Mouse (Mus musculus) stomach, postnatal 0 days (tissue): ENCODE measurements at regions not wholly inside any gene's neighbourhood (a gene's known extent, or its start where the extent isn't known, plus 50 kb on each side); places are given as distances from the start of the nearest gene placed in this dataset.

Source experiments
- ATAC-seq: fragments of 200-750 bp; cut with Nextera tagmentation; 2 replicates; pipeline ENCODE4 v1.8.0; 2017; ENCODE audit not compliant: low FRiP score, low TSS enrichment
- DNase-seq: peaks from one replicate; pipeline ENCODE4 v3.0.0-alpha.2; 2016; ENCODE audit warnings: low spot score
- H3K27ac ChIP-seq: fragments of 300-500 bp; sonication (generic); replicated peaks from 2 replicates; pipeline ENCODE4 v1.5.1; 2014; ENCODE audit warnings: mild to moderate bottlenecking, control low read depth
- H3K27me3 ChIP-seq: fragments of 300-500 bp; sonication (generic); 2 replicates; pipeline ENCODE4 v1.6.1; 2014; ENCODE audit warnings: low read length; ENCODE audit not compliant: control insufficient read depth, insufficient read depth
- H3K36me3 ChIP-seq: fragments of 300-500 bp; sonication (generic); 2 replicates; pipeline ENCODE4 v1.6.1; 2014; ENCODE audit warnings: low read length, mixed read lengths; ENCODE audit not compliant: control insufficient read depth, insufficient read depth
- H3K4me1 ChIP-seq: fragments of 300-500 bp; sonication (generic); replicated peaks from 2 replicates; pipeline ENCODE4 v1.6.1; 2014; ENCODE audit warnings: antibody characterized with exemption; ENCODE audit not compliant: control insufficient read depth, insufficient read depth
- H3K4me2 ChIP-seq: fragments of 300-500 bp; sonication (generic); replicated peaks from 2 replicates; pipeline ENCODE4 v1.6.1; 2014; ENCODE audit warnings: low read depth, mild to moderate bottlenecking, control low read depth, moderate library complexity
- H3K4me3 ChIP-seq: fragments of 300-500 bp; sonication (generic); 2 replicates; pipeline ENCODE4 v1.5.1; 2014; ENCODE audit warnings: low read depth, low read length, control low read depth
- H3K9ac ChIP-seq: fragments of 300-500 bp; sonication (generic); 2 replicates; pipeline ENCODE4 v1.6.1; 2014; ENCODE audit warnings: mild to moderate bottlenecking, low read length, control low read depth, mixed read lengths
- H3K9me3 ChIP-seq: fragments of 300-500 bp; sonication (generic); 2 replicates; pipeline ENCODE4 v1.6.1; 2016; ENCODE audit warnings: low read length; ENCODE audit not compliant: control insufficient read depth
- CTCF ChIP-seq: IDR thresholded peaks from 2 replicates; pipeline ENCODE4 v1.5.1; 2016; ENCODE audit warnings: antibody characterized with exemption, low read depth, mild to moderate bottlenecking, moderate library complexity
- EP300 ChIP-seq: optimal IDR thresholded peaks from 2 replicates; pipeline ENCODE3; 2016; ENCODE audit warnings: antibody characterized with exemption
- WGBS: fragments of 180-500 bp; shearing (Covaris S2); extraction: QIAGEN DNeasy Blood & Tissue Kit; methylation state at CpG from one replicate; pipeline ENCODE4 v1.1.7; 2014; 5-methylcytosine and 5-hydroxymethylcytosine counted together

- Histone ChIP-seq H3K4me3 (no peak overlapping the region), H3K4me2 (no peak overlapping the region), H3K36me3 (no peaks in the 10 kb centered on the region), H3K9me3 (no peaks in the 10 kb centered on the region), H3K27ac (no peak overlapping the region), H3K4me1 (no peaks in the 10 kb centered on the region), H3K9ac (no peak overlapping the region), H3K27me3 (no peaks in the 10 kb centered on the region)
- peak; percentile 61 for TF ChIP-seq CTCF
- no peak for TF ChIP-seq EP300
- ATAC-seq (no peak), DNase-seq (no peak)
Observed at GRCm38 (mm10) chr5:75736318-75736717, 161.6 kb downstream of the Kit start.

GRCm38 (mm10) chr5:75734508-75734907, 159.8 kb downstream of the Kit start:
- no peak overlapping the region; the same call in 1 of the 2 replicates for H3K27ac ChIP-seq
- DNase-seq (peak; percentile 36), ATAC-seq (peak; percentile 69; the same call in 1 of the 2 replicates)
- WGBS: 75% methylated on average over 14 of the region's 14 CpGs
- H3K9ac ChIP-seq: no peak overlapping the region
- TF ChIP-seq EP300 (no peak), CTCF (no peak)
- no peaks in the 10 kb centered on the region for H3K4me1 ChIP-seq
- no peaks in the 10 kb centered on the region for H3K27me3 ChIP-seq
- H3K9me3 ChIP-seq: no peaks in the 10 kb centered on the region
- H3K4me3 ChIP-seq: 0 out of 2 replicates have a peak overlapping the region, but pooled peaks have one; percentile 15
- no peak overlapping the region; the same call in 1 of the 2 replicates for H3K4me2 ChIP-seq
- H3K36me3 ChIP-seq: no peaks in the 10 kb centered on the region

DNA sequence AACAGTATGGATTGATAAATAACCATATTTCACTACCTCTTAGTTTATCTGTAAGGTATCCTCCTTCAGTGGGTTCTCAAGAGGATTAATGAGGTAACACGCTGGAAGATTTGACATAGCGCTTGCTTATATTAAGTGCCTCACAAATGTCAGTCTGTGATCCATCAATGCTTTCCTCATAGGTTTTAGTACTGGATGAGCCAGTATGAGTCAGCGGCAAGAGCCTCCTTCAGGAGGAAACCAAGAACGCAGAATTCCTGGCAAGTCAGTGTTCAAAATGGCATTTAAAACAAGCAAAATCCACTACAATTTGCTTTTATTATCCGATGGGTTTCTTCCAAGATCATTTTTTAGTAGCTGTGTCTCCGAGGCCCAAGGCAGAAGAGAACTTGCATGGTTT, 159.3 kb downstream of the Kit start:
- no peaks in the 10 kb centered on the region for H3K4me1 ChIP-seq

DNA sequence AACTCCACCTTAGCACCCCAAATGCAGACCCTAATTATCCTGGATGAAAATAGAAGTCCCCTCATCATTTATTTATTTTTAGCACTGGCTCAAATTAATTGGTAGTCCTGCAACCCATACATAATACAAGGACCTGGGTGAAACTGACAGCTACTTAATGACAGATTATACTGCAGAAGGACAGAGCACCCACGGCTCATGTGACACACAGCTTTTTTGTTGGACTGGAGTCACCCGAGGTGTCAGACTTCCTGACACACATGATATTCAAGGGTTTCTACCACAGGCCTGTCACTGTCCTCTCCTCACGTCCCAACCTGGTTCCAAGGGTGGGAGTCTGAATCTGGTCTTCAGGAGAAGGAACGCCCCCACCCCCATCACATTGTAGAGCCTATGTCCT, 156.5 kb downstream of the Kit start:
- WGBS: 71% methylated on average over 4 of the region's 4 CpGs
- H3K27me3 ChIP-seq: no peaks in the 10 kb centered on the region
- no peaks in the 10 kb centered on the region for H3K36me3 ChIP-seq
- H3K4me3 ChIP-seq: no peak overlapping the region
- ATAC-seq: no peak
- H3K9me3 ChIP-seq: no peaks in the 10 kb centered on the region
- no peak overlapping the region for H3K9ac ChIP-seq
- no peaks in the 10 kb centered on the region for H3K4me1 ChIP-seq
- DNase-seq: no peak
- TF ChIP-seq CTCF (no peak), EP300 (no peak)
- no peak overlapping the region for H3K4me2 ChIP-seq
- H3K27ac ChIP-seq: no peak overlapping the region

More for the DNA sequence above, 159.3 kb downstream of the Kit start:
- H3K36me3 ChIP-seq: no peaks in the 10 kb centered on the region
- DNase-seq: no peak
- H3K9me3 ChIP-seq: no peaks in the 10 kb centered on the region
- peak; percentile 51; the same call in 1 of the 2 replicates for ATAC-seq
- WGBS: 68% methylated on average over 6 of the region's 6 CpGs
- H3K4me3 ChIP-seq: no peak overlapping the region
- H3K27ac ChIP-seq: no peak overlapping the region
- no peak overlapping the region for H3K4me2 ChIP-seq
- TF ChIP-seq CTCF (no peak), EP300 (no peak)
- no peak overlapping the region for H3K9ac ChIP-seq
- no peaks in the 10 kb centered on the region for H3K27me3 ChIP-seq

DNA sequence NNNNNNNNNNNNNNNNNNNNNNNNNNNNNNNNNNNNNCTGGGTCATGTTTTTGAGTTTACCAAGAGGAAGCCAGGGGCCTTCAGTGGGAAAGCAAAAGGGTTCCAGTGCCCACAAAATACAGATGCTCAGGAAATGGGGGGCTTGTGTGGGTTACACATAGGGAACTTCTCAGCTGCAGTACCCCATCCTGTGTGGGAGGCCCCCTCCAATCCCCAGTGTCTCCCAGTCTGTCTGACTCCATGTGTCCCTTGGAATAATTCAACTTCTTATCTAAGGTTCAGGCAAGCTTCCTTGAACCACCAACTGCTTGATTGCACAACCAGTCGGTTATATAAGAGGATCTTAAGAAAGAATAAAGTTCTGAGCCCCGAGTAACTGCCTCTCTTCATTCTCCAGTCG, 156.0 kb downstream of the Kit start:
- ATAC-seq: no peak
- no peak overlapping the region for H3K9ac ChIP-seq
- no peaks in the 10 kb centered on the region for H3K27me3 ChIP-seq
- no peaks in the 10 kb centered on the region for H3K9me3 ChIP-seq
- H3K4me3 ChIP-seq: no peak overlapping the region
- H3K36me3 ChIP-seq: no peaks in the 10 kb centered on the region
- no peaks in the 10 kb centered on the region for H3K4me1 ChIP-seq
- TF ChIP-seq EP300: no peak
- no peak for TF ChIP-seq CTCF
- no peak overlapping the region for H3K4me2 ChIP-seq
- H3K27ac ChIP-seq: no peak overlapping the region
- no peak for DNase-seq
- whole genome bisulfite sequencing: 72% methylated on average over 3 of the region's 3 CpGs

DNA sequence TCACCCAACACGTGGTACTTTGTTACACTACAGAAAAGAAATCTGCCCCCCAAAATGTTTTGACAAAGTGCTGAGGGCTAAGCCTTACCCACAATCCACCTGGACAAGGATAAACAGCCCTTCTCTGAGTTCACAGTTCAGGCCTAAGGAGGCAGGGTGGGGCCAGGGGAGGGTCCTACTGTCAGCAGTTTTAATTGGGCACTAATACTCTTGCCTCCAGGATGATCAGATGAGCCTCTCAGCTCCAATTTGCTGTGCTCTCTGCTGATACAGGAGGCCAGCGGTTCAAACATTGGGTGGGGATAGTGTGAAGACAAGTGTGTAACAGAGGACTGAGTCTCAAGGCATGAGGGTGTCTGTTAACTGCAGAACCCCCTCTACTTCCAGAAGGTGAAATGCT, 146.6 kb downstream of the Kit start:
- ATAC-seq (no peak), DNase-seq (no peak)
- no peaks in the 10 kb centered on the region for H3K27me3 ChIP-seq
- H3K27ac ChIP-seq: no peak overlapping the region
- no peak overlapping the region for H3K4me3 ChIP-seq
- H3K4me1 ChIP-seq: no peaks in the 10 kb centered on the region
- no peaks in the 10 kb centered on the region for H3K36me3 ChIP-seq
- no peak overlapping the region for H3K4me2 ChIP-seq
- TF ChIP-seq EP300: no peak
- TF ChIP-seq CTCF: no peak
- H3K9me3 ChIP-seq: no peaks in the 10 kb centered on the region
- no peak overlapping the region for H3K9ac ChIP-seq
- 61% methylated on average over 2 of the region's 2 CpGs for WGBS
